Mouse (Mus musculus): ENCODE measurements around the gene Mmgt2. TPM values are rescaled to one million over a fixed set of nuclear protein-coding genes. Genes with fewer than 3 reads are reported as not detected.

Mmgt2 gene
- polyA plus RNA-seq, 1 experiment from 2014 or later: 60.7 TPM

Other genes starting within 250 kb of the Mmgt2 start
- 12.5 and 13.7 TPM in 2 replicates for gene Pigl, start 190.2 kb upstream of the Mmgt2 start, polyA plus RNA-seq (2014; fragmentation: Nextera tagmentation; extraction: Ambion mirVana)
- gene Ncor1, start 190.1 kb upstream of the Mmgt2 start, polyA plus RNA-seq (2014; fragmentation: Nextera tagmentation; extraction: Ambion mirVana): 170 and 185 TPM in 2 replicates
- gene Cenpv, start 109.4 kb upstream of the Mmgt2 start, polyA plus RNA-seq (2014; fragmentation: Nextera tagmentation; extraction: Ambion mirVana): 47.8 and 53.8 TPM in 2 replicates
- gene Ubb, start 97.5 kb upstream of the Mmgt2 start, polyA plus RNA-seq (2014; fragmentation: Nextera tagmentation; extraction: Ambion mirVana): 3,696 and 3,837 TPM in 2 replicates
- gene Trpv2, start 74.2 kb upstream of the Mmgt2 start, polyA plus RNA-seq (2014; fragmentation: Nextera tagmentation; extraction: Ambion mirVana): 0.69 and 1.4 TPM in 2 replicates
- gene Lrrc75a, start 141 bp upstream of the Mmgt2 start, polyA plus RNA-seq (2014; fragmentation: Nextera tagmentation; extraction: Ambion mirVana): 20.6 TPM in 2 replicates
- 13.1 and 16.3 TPM in 2 replicates for gene Zfp287, start 83.2 kb downstream of the Mmgt2 start, polyA plus RNA-seq (2014; fragmentation: Nextera tagmentation; extraction: Ambion mirVana)
- 0.99 TPM in 1 of 2 replicates, not detected in the other for gene Gm10428, start 104.4 kb downstream of the Mmgt2 start, polyA plus RNA-seq (2014; fragmentation: Nextera tagmentation; extraction: Ambion mirVana)
- gene Zfp286, start 140.8 kb downstream of the Mmgt2 start, polyA plus RNA-seq (2014; fragmentation: Nextera tagmentation; extraction: Ambion mirVana): 33.8 and 36.1 TPM in 2 replicates
- 4.3 and 4.8 TPM in 2 replicates for gene Trim16, start 171.6 kb downstream of the Mmgt2 start, polyA plus RNA-seq (2014; fragmentation: Nextera tagmentation; extraction: Ambion mirVana)
- 0.67 and 0.91 TPM in 2 replicates for gene Fbxw10, start 198.4 kb downstream of the Mmgt2 start, polyA plus RNA-seq (2014; fragmentation: Nextera tagmentation; extraction: Ambion mirVana)
- 40.5 and 43.7 TPM in 2 replicates for gene Tvp23b, start 230.8 kb downstream of the Mmgt2 start, polyA plus RNA-seq (2014; fragmentation: Nextera tagmentation; extraction: Ambion mirVana)